Mouse (Mus musculus) Muller cell, postnatal 12 days (primary cell): ENCODE results near the gene Farp1.

Source experiments
- DNase-seq: peaks from one replicate; pipeline ENCODE4 v3.0.0-alpha.2; 2015; ENCODE audit errors: inconsistent ontology term

Farp1 gene

GRCm38 (mm10) chr14:121219226-121220039, 184.4 kb downstream of the Farp1 start:
- no peak for DNase-seq

- DNase-seq: no peak
Observed at GRCm38 (mm10) chr14:121220040-121220322, 185.0 kb downstream of the Farp1 start.

GRCm38 (mm10) chr14:121220723-121221122, 185.7 kb downstream of the Farp1 start:
- peak; percentile 59 for DNase-seq

- no peak for DNase-seq
Observed at GRCm38 (mm10) chr14:121225804-121226203, 190.8 kb downstream of the Farp1 start.

- DNase-seq: no peak
Observed at GRCm38 (mm10) chr14:121229036-121229773, 194.2 kb downstream of the Farp1 start.

GRCm38 (mm10) chr14:121231232-121231631, 196.2 kb downstream of the Farp1 start:
- DNase-seq: no peak

GRCm38 (mm10) chr14:121234741-121235307, 199.8 kb downstream of the Farp1 start:
- no peak for DNase-seq

GRCm38 (mm10) chr14:121236736-121237135, 201.7 kb downstream of the Farp1 start:
- DNase-seq: no peak

- DNase-seq: no peak
Observed at GRCm38 (mm10) chr14:121238727-121239126, 203.7 kb downstream of the Farp1 start.

GRCm38 (mm10) chr14:121239386-121239785, 204.4 kb downstream of the Farp1 start:
- no peak for DNase-seq

GRCm38 (mm10) chr14:121244104-121244503, 209.1 kb downstream of the Farp1 start:
- DNase-seq: no peak

GRCm38 (mm10) chr14:121246048-121246731, 211.2 kb downstream of the Farp1 start:
- peak; percentile 41 for DNase-seq

- peak; percentile 92 for DNase-seq
Observed at GRCm38 (mm10) chr14:121247287-121247686, 212.3 kb downstream of the Farp1 start.

GRCm38 (mm10) chr14:121248346-121248745, 213.3 kb downstream of the Farp1 start:
- DNase-seq: no peak

- peak; percentile 69 for DNase-seq
Observed at GRCm38 (mm10) chr14:121251099-121251498, 216.1 kb downstream of the Farp1 start.

- peak; percentile 83 for DNase-seq
Observed at GRCm38 (mm10) chr14:121251708-121252107, 216.7 kb downstream of the Farp1 start.

GRCm38 (mm10) chr14:121252542-121252941, 217.5 kb downstream of the Farp1 start:
- no peak for DNase-seq

GRCm38 (mm10) chr14:121254869-121255268, 219.9 kb downstream of the Farp1 start:
- no peak for DNase-seq

- DNase-seq: no peak
Observed at GRCm38 (mm10) chr14:121255469-121255868, 220.5 kb downstream of the Farp1 start.

- no peak for DNase-seq
Observed at GRCm38 (mm10) chr14:121256896-121257295, 221.9 kb downstream of the Farp1 start.

GRCm38 (mm10) chr14:121259332-121259731, 224.3 kb downstream of the Farp1 start:
- DNase-seq: no peak

GRCm38 (mm10) chr14:121259789-121260188, 224.8 kb downstream of the Farp1 start:
- no peak for DNase-seq
